30 mouse cellular contexts compared by ENCODE assay signal in the genomic region with DNA sequence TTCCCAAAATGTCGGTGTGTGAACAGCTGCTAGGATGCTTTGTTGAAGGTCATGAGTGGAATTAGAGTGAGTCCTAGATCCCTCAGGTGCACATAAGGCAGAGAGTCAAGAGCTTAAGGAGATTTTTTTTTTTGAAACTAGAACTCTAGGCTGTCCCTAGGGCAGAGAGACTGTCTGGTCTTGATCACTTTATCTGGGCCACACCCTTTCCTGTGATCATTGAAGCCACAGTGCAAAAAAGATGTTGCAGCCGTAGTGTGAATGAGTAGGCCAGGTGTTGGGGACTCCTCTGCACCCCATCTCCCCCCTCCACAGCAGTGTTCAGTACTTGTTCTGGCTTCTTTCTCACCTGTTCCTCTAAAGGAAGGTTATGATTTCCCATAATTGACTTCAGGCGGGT.
DNase-seq lines count a peak whose midpoint lies in the region; ATAC-seq lines count a peak whose summit lies in the region.
"Had no signal": no experiment of that assay in that cellular context is flagged by ENCODE, and none has a peak within 500 bp of the region (broad histone marks: within the 10 kb centered on the region; RNA-seq: fewer than 3 reads in every experiment).

No protein-coding gene starts in this region.

- H3K9ac ChIP-seq in liver, embryonic 13.5 days: no peak overlapping the region
- H3K9ac ChIP-seq: embryonic facial prominence, embryonic 15.5 days; forebrain, embryonic 12.5 days; forebrain, postnatal 0 days; heart, embryonic 13.5 days; hindbrain, embryonic 14.5 days; lung, embryonic 14.5 days; midbrain, embryonic 13.5 days; stomach, embryonic 15.5 days had no signal

- no peaks in the 10 kb centered on the region for H3K36me3 ChIP-seq in liver, embryonic 13.5 days
- H3K36me3 ChIP-seq in limb, embryonic 10.5 days: no peaks in the 10 kb centered on the region
- H3K36me3 ChIP-seq: embryonic facial prominence, embryonic 10.5 days; embryonic facial prominence, embryonic 15.5 days; forebrain, embryonic 12.5 days; heart, embryonic 13.5 days; midbrain, embryonic 13.5 days; stomach, embryonic 15.5 days had no signal

- no peak overlapping the region for H3K4me3 ChIP-seq in liver, embryonic 13.5 days (replicated peaks)
- H3K4me3 ChIP-seq in limb, embryonic 10.5 days: no peak overlapping the region
- H3K4me3 ChIP-seq: embryonic facial prominence, embryonic 10.5 days; embryonic facial prominence, embryonic 15.5 days; forebrain, embryonic 12.5 days; gastrocnemius, adult 2 months; heart, adult 2 months; heart, embryonic 13.5 days; megakaryocyte, embryonic 14.5 days; midbrain, embryonic 13.5 days; stomach, embryonic 15.5 days had no signal

- H3K27ac ChIP-seq in liver, embryonic 13.5 days: peak overlapping the region; percentile 54; the same call in 1 of the 2 replicates
- no peak overlapping the region for H3K27ac ChIP-seq in limb, embryonic 10.5 days
- H3K27ac ChIP-seq: embryonic facial prominence, embryonic 10.5 days; embryonic facial prominence, embryonic 15.5 days; forebrain, embryonic 12.5 days; gastrocnemius, adult 2 months; heart, adult 2 months; heart, embryonic 13.5 days; hindbrain, embryonic 14.5 days; midbrain, embryonic 13.5 days; stomach, embryonic 15.5 days had no signal

- H3K4me1 ChIP-seq in liver, embryonic 13.5 days (replicated peaks): peaks cover 40% of the 10 kb centered on the region
- H3K4me1 ChIP-seq in limb, embryonic 10.5 days: peaks cover 7% of the 10 kb centered on the region; the same call in 1 of the 2 replicates
- H3K4me1 ChIP-seq: embryonic facial prominence, embryonic 15.5 days; megakaryocyte, embryonic 14.5 days; midbrain, embryonic 13.5 days; stomach, embryonic 15.5 days had no signal

- H3K27me3 ChIP-seq in liver, embryonic 13.5 days: no peaks in the 10 kb centered on the region
- no peaks in the 10 kb centered on the region for H3K27me3 ChIP-seq in limb, embryonic 10.5 days (ENCODE audit: low read depth, poor library complexity, severe bottlenecking)
- H3K27me3 ChIP-seq: embryonic facial prominence, embryonic 15.5 days; forebrain, embryonic 12.5 days; heart, embryonic 13.5 days; megakaryocyte, embryonic 14.5 days; midbrain, embryonic 13.5 days; stomach, embryonic 15.5 days had no signal

- 50% methylated on average over 3 of the region's 3 CpGs for WGBS in liver, embryonic 13.5 days (ENCODE audit: insufficient replicate concordance)
- 85% methylated on average over 3 of the region's 3 CpGs for WGBS in limb, embryonic 10.5 days

- peak; percentile 84 for ATAC-seq in activated CD4-positive, CD25-positive, alpha-beta regulatory T cell, adult 4 months
- ATAC-seq in liver, embryonic 13.5 days (ENCODE audit: low read depth): no peak
- peak; percentile 33 for ATAC-seq in megakaryocyte, adult 5-6 weeks (ENCODE audit: poor library complexity, severe bottlenecking)
- ATAC-seq: forebrain, postnatal 0 days; inflammation-experienced regulatory T-cells, adult 6 months; midbrain, embryonic 13.5 days had no signal

- no peaks in the 10 kb centered on the region for H3K9me3 ChIP-seq in liver, embryonic 13.5 days (replicated peaks)
- no peaks in the 10 kb centered on the region for H3K9me3 ChIP-seq in limb, embryonic 10.5 days (replicated peaks)
- H3K9me3 ChIP-seq: embryonic facial prominence, embryonic 10.5 days; embryonic facial prominence, embryonic 15.5 days; forebrain, embryonic 12.5 days; heart, embryonic 13.5 days; midbrain, embryonic 13.5 days; stomach, embryonic 15.5 days had no signal

- H3K4me2 ChIP-seq in liver, embryonic 13.5 days: peak overlapping the region; percentile 34
- H3K4me2 ChIP-seq: embryonic facial prominence, embryonic 15.5 days; forebrain, embryonic 12.5 days; heart, embryonic 13.5 days; hindbrain, embryonic 14.5 days; lung, embryonic 14.5 days; midbrain, embryonic 13.5 days; stomach, embryonic 15.5 days had no signal

- DNase-seq in CD4-positive helper T cell, adult 2 months (ENCODE audit: low read depth, low spot score): peak; percentile 56
- DNase-seq in liver, embryonic 13.5 days: no peak
- DNase-seq in frontal cortex, adult 2 months (ENCODE audit: extremely low spot score in 1 of 2, low spot score in 1 of 2): no peak
- DNase-seq in frontal cortex, postnatal 14 days (ENCODE audit: low spot score in 2 of 2): no peak
- DNase-seq in limb, embryonic 10.5 days (ENCODE audit: low spot score): no peak
- DNase-seq in lung, postnatal 10 days: no peak
- DNase-seq: adrenal gland, postnatal 10 days; cerebellum, adult 18-20 months; cerebellum, postnatal 14 days; forebrain, postnatal 0 days; gastrocnemius, adult 2 months; gastrocnemius, postnatal 36 days; heart, adult 2 months; heart, postnatal 10 days; kidney, adult 11 months; kidney, postnatal 14 days; layer of hippocampus, adult 9-11 months; lung, embryonic 14.5 days; right cerebral cortex, postnatal 14 days had no signal
